Mouse (Mus musculus) B cell, adult 67 days (primary cell): ENCODE measurements around the gene Dcpp1. TPM values are rescaled to one million over a fixed set of nuclear protein-coding genes. Genes with fewer than 3 reads are reported as not detected.

Experiments
- total RNA-seq, 2 experiments: library from RNA; stranded (reverse); gene quantifications; 4 replicates each; pipeline ENCODE4 v1.2.4; 2023

Gene Dcpp1
- not detected for total RNA-seq

GRCm38 (mm10) chr17:23880576-23880975 is at the start of gene Dcpp1, which contains the start of gene Dcpp2:
TSS of gene Dcpp1 (plus strand) at chr17:23880876.
TSS of gene Dcpp2 (plus strand) at chr17:23880880.

GRCm38 (mm10) chr17:23836006-23836575 is 44.6 kb upstream of the Dcpp1 start, which contains the start of gene Prss33:
TSS of gene Prss33 (minus strand) at chr17:23836056.

GRCm38 (mm10) chr17:23843812-23844273 is 36.8 kb upstream of the Dcpp1 start, which contains the start of the genes Prss32 and Prss41:
TSS of gene Prss32 (plus strand) at chr17:23843855.
TSS of gene Prss41 (minus strand) at chr17:23844172.

GRCm38 (mm10) chr17:23867756-23868155 is 12.9 kb upstream of the Dcpp1 start, which contains the start of gene Prss21:
TSS of gene Prss21 (plus strand) at chr17:23868056.

GRCm38 (mm10) chr17:23917158-23917557 is 36.5 kb downstream of the Dcpp1 start, which contains the start of gene Dcpp3:
TSS of gene Dcpp3 (plus strand) at chr17:23917458.

Other genes starting within 250 kb of the Dcpp1 start
- not detected for gene Mmp25, start 235.6 kb upstream of the Dcpp1 start, total RNA-seq
- gene Bicdl2, start 220.4 kb upstream of the Dcpp1 start, total RNA-seq: under 1 TPM in 1 of 2 experiments, not detected in 1; 0.36 TPM
- 10 to 100 TPM; 40.1 to 46.3 TPM for gene Hcfc1r1, start 207.3 kb upstream of the Dcpp1 start, total RNA-seq
- gene Thoc6, start 207.0 kb upstream of the Dcpp1 start, total RNA-seq: 10 to 100 TPM; 24.5 to 27.7 TPM
- 10 to 100 TPM; 10.2 to 15.2 TPM for gene Tnfrsf12a, start 203.4 kb upstream of the Dcpp1 start, total RNA-seq
- not detected for gene Cldn6, start 201.6 kb upstream of the Dcpp1 start, total RNA-seq
- not detected for gene Cldn9, start 196.8 kb upstream of the Dcpp1 start, total RNA-seq
- gene 1520401A03Rik, start 158.1 kb upstream of the Dcpp1 start, total RNA-seq: not detected
- gene Pkmyt1, start 154.5 kb upstream of the Dcpp1 start, total RNA-seq: 10 to 100 TPM; 32.9 to 38.9 TPM
- 1 to 10 TPM in 1 of 2 experiments, under 1 TPM in 1; 0.20 to 1.0 TPM for gene Paqr4, start 140.0 kb upstream of the Dcpp1 start, total RNA-seq
- gene Kremen2, start 135.0 kb upstream of the Dcpp1 start, total RNA-seq: not detected
- gene Flywch1, start 109.3 kb upstream of the Dcpp1 start, total RNA-seq: 10 to 100 TPM; 24.9 to 32.8 TPM
- gene Flywch2, start 94.8 kb upstream of the Dcpp1 start, total RNA-seq: not detected
- 1,000 to 10,000 TPM; 1,310 to 1,340 TPM for gene Srrm2, start 90.3 kb upstream of the Dcpp1 start, total RNA-seq
- 100 to 1,000 TPM; 164 to 171 TPM for gene Elob, start 51.7 kb upstream of the Dcpp1 start, total RNA-seq
- not detected for gene Prss33, start 44.8 kb upstream of the Dcpp1 start, total RNA-seq
- not detected for gene Prss32, start 37.0 kb upstream of the Dcpp1 start, total RNA-seq
- under 1 TPM in 1 of 2 experiments, not detected in 1; 0.41 TPM for gene Prss41, start 36.7 kb upstream of the Dcpp1 start, total RNA-seq
- gene Prss21, start 12.8 kb upstream of the Dcpp1 start, total RNA-seq: not detected
- not detected for gene Dcpp2, start within 50 bp of the Dcpp1 start, total RNA-seq
- not detected for gene Dcpp3, start 36.6 kb downstream of the Dcpp1 start, total RNA-seq
- not detected for gene Sbp, start 60.8 kb downstream of the Dcpp1 start, total RNA-seq
- gene Sbpl, start 74.4 kb downstream of the Dcpp1 start, total RNA-seq: not detected
- gene Prss30, start 99.7 kb downstream of the Dcpp1 start, total RNA-seq: not detected
- not detected for gene Prss22, start 117.2 kb downstream of the Dcpp1 start, total RNA-seq
- gene Prss27, start 157.3 kb downstream of the Dcpp1 start, total RNA-seq: not detected
- 10 to 100 TPM; 34.4 to 38.7 TPM for gene Kctd5, start 192.6 kb downstream of the Dcpp1 start, total RNA-seq